29 mouse cellular contexts compared by ENCODE assay signal in the genomic region with DNA sequence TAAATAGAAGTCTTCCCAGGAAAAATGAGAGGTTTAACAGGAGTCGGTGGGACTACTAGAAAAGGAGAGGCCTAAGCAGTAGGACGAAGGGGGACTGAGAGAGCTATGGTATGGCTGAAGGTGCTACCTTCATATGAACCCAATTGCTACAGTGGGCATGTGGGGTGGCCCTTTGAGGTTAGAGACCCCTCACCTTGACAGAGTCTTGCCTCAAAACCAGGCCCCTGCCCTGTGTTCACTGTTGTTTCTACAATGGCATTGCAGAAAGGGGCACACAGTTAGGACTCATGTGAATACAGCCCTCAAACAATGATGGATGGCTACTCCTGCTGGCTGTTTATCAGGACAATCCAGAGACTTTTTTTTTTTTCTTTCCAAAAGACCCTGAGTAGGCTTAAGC.
"Had no signal": no experiment of that assay in that cellular context is flagged by ENCODE, and none has a peak within 500 bp of the region (broad histone marks: within the 10 kb centered on the region; RNA-seq: fewer than 3 reads in every experiment).

No protein-coding gene starts in this region.

- H3K4me2 ChIP-seq: heart, embryonic 11.5 days; heart, embryonic 12.5 days; heart, embryonic 13.5 days; heart, embryonic 15.5 days; hindbrain, embryonic 12.5 days; hindbrain, embryonic 13.5 days; hindbrain, embryonic 14.5 days; hindbrain, embryonic 15.5 days; intestine, embryonic 15.5 days; kidney, embryonic 15.5 days had no signal

- DNase-seq: heart, postnatal 10 days; heart, postnatal 14 days; heart, postnatal 36 days; heart, postnatal 4 days; kidney, adult 11 months; kidney, adult 18-20 months; kidney, adult 8-10 months; kidney, postnatal 4 days; layer of hippocampus, adult 9-11 months; layer of hippocampus, postnatal 36 days had no signal

- H3K27me3 ChIP-seq: heart, embryonic 12.5 days; heart, embryonic 13.5 days; heart, embryonic 15.5 days; hindbrain, embryonic 12.5 days; hindbrain, embryonic 13.5 days; hindbrain, embryonic 15.5 days; intestine, embryonic 15.5 days; kidney, embryonic 15.5 days had no signal

- H3K36me3 ChIP-seq: heart, embryonic 10.5 days; heart, embryonic 12.5 days; heart, embryonic 13.5 days; heart, embryonic 15.5 days; hindbrain, embryonic 10.5 days; hindbrain, embryonic 12.5 days; hindbrain, embryonic 13.5 days; hindbrain, embryonic 15.5 days; intestine, embryonic 15.5 days; kidney, embryonic 15.5 days had no signal

- H3K4me1 ChIP-seq: heart, embryonic 12.5 days; heart, embryonic 13.5 days; hindbrain, embryonic 10.5 days; hindbrain, embryonic 12.5 days; hindbrain, embryonic 13.5 days; hindbrain, embryonic 15.5 days; intestine, embryonic 15.5 days; kidney, embryonic 15.5 days had no signal

- ATAC-seq: hindbrain, embryonic 16.5 days; hindbrain, postnatal 0 days; inflammation-experienced regulatory T-cells, adult 6 months; intestine, embryonic 15.5 days; intestine, embryonic 16.5 days; intestine, postnatal 0 days had no signal

- H3K9ac ChIP-seq: heart, embryonic 12.5 days; heart, embryonic 13.5 days; heart, embryonic 15.5 days; hindbrain, embryonic 12.5 days; hindbrain, embryonic 13.5 days; hindbrain, embryonic 14.5 days; hindbrain, embryonic 15.5 days; intestine, embryonic 15.5 days; kidney, embryonic 15.5 days had no signal

- H3K27ac ChIP-seq: heart, embryonic 10.5 days; heart, embryonic 13.5 days; heart, embryonic 15.5 days; hindbrain, embryonic 10.5 days; hindbrain, embryonic 12.5 days; hindbrain, embryonic 13.5 days; hindbrain, embryonic 14.5 days; hindbrain, embryonic 15.5 days; hindbrain, postnatal 0 days; intestine, embryonic 15.5 days; kidney, embryonic 15.5 days; kidney, postnatal 0 days; layer of hippocampus, adult 2 months had no signal

- H3K9me3 ChIP-seq: heart, embryonic 12.5 days; heart, embryonic 13.5 days; heart, embryonic 15.5 days; hindbrain, embryonic 10.5 days; hindbrain, embryonic 12.5 days; hindbrain, embryonic 15.5 days; intestine, embryonic 15.5 days; kidney, embryonic 15.5 days had no signal

- H3K4me3 ChIP-seq: heart, embryonic 10.5 days; heart, embryonic 12.5 days; heart, embryonic 13.5 days; heart, embryonic 15.5 days; hindbrain, embryonic 10.5 days; hindbrain, embryonic 12.5 days; hindbrain, embryonic 13.5 days; hindbrain, embryonic 15.5 days; intestine, embryonic 15.5 days; kidney, embryonic 15.5 days; layer of hippocampus, adult 2 months had no signal
